Mouse (Mus musculus) frontal cortex, adult 2 months (tissue): Measurements from ENCODE around the gene Il2rb. TPM values are rescaled to one million over a fixed set of nuclear protein-coding genes. Genes with fewer than 3 reads are reported as not detected.

Source experiments
- polyA plus RNA-seq: library from polyadenylated mRNA; depleted of rRNA; stranded (reverse); fragments of >200 nt; gene quantifications from 2 replicates; pipeline ENCODE4 v1.2.3, GENCODE M21; 2012; rRNA removed

Il2rb gene
- polyA plus RNA-seq, 1 experiment: 0.18 TPM

Other genes starting within 250 kb of the Il2rb start
- 0.53 and 0.80 TPM in 2 replicates for gene Csf2rb2, start 189.6 kb downstream of the Il2rb start, polyA plus RNA-seq
- gene Csf2rb, start 169.5 kb downstream of the Il2rb start, polyA plus RNA-seq: 1.2 and 1.7 TPM in 2 replicates
- 0.12 TPM in 1 of 2 replicates, not detected in the other for gene Tex33, start 99.4 kb downstream of the Il2rb start, polyA plus RNA-seq
- gene Tst, start 89.4 kb downstream of the Il2rb start, polyA plus RNA-seq: 69.7 and 75.1 TPM in 2 replicates
- gene Mpst, start 88.9 kb downstream of the Il2rb start, polyA plus RNA-seq: 58.0 and 66.0 TPM in 2 replicates
- 380 and 463 TPM in 2 replicates for gene Kctd17, start 66.7 kb downstream of the Il2rb start, polyA plus RNA-seq
- 0.16 and 0.17 TPM in 2 replicates for gene Tmprss6, start 26.6 kb downstream of the Il2rb start, polyA plus RNA-seq
- gene C1qtnf6, start 36.1 kb upstream of the Il2rb start, polyA plus RNA-seq: 4.7 and 4.9 TPM in 2 replicates
- 18.5 and 24.4 TPM in 2 replicates for gene Sstr3, start 49.4 kb upstream of the Il2rb start, polyA plus RNA-seq
- 2.7 and 4.7 TPM in 2 replicates for gene Rac2, start 77.5 kb upstream of the Il2rb start, polyA plus RNA-seq
- gene Cyth4, start 101.8 kb upstream of the Il2rb start, polyA plus RNA-seq: 14.7 and 16.9 TPM in 2 replicates
- 64.9 and 68.2 TPM in 2 replicates for gene Elfn2, start 223.5 kb upstream of the Il2rb start, polyA plus RNA-seq